In genomic region chr1:38031391-38031790, GRCm38 (mm10) we compare ENCODE assay signal across 23 mouse cellular contexts. TPM values are rescaled to one million over a fixed set of nuclear protein-coding genes. Genes with fewer than 3 reads are reported as not detected.
A peak's percentile ranks its signal among the peaks of the same experiment; 100 is the strongest.
DNase-seq lines count a peak whose midpoint lies in the region; ATAC-seq and TF ChIP-seq lines count a peak whose summit lies in the region.
"Had no signal": no experiment of that assay in that cellular context is flagged by ENCODE, and none has a peak within 500 bp of the region (broad histone marks: within the 10 kb centered on the region; RNA-seq: fewer than 3 reads in every experiment).

No protein-coding gene starts in this region.

- H3K4me1 ChIP-seq in kidney, adult 2 months (ENCODE audit: control insufficient read depth, insufficient read depth, low read length) = no peaks in the 10 kb centered on the region; the same call in 1 of the 2 replicates
- H3K4me1 ChIP-seq: forebrain, embryonic 10.5 days; forebrain, embryonic 13.5 days; heart, embryonic 10.5 days; heart, embryonic 13.5 days; hindbrain, embryonic 12.5 days; hindbrain, embryonic 15.5 days had no signal

- WGBS in kidney, adult 2 months = 55% methylated on average over 5 of the region's 5 CpGs
- 53% methylated on average over 5 of the region's 5 CpGs for WGBS in large intestine, adult 2 months

- ATAC-seq in inflammation-experienced regulatory T-cells, adult 6 months = no peak
- ATAC-seq: CD4-positive, CD25-positive, alpha-beta regulatory T cell, adult 4 months; forebrain, embryonic 13.5 days; forebrain, embryonic 16.5 days; Patski had no signal

- H3K27me3 ChIP-seq in kidney, adult 2 months (replicated peaks; ENCODE audit: control insufficient read depth, insufficient read depth, low read length) = no peaks in the 10 kb centered on the region
- H3K27me3 ChIP-seq: forebrain, embryonic 13.5 days; heart, embryonic 13.5 days; hindbrain, embryonic 12.5 days; hindbrain, embryonic 15.5 days; Patski had no signal

- DNase-seq in kidney, adult 2 months = peak; percentile 30
- DNase-seq in kidney, adult 11 months = no peak
- DNase-seq in retina, postnatal 1 day = peak; percentile 3
- no peak for DNase-seq in retina, embryonic 14.5 days (ENCODE audit: low spot score)
- DNase-seq in large intestine, adult 2 months (ENCODE audit: low read depth, low spot score) = peak; percentile 19
- DNase-seq: adrenal gland, postnatal 10 days; adrenal gland, postnatal 36 days; cerebellum, adult 18-20 months; cerebellum, adult 9-10 months; cerebellum, postnatal 14 days; gastrocnemius, postnatal 14 days; heart, adult 2 months; heart, postnatal 14 days had no signal

- no peak overlapping the region for H3K27ac ChIP-seq in kidney, adult 2 months (ENCODE audit: insufficient read depth, low read depth, low read length)
- H3K27ac ChIP-seq: forebrain, embryonic 10.5 days; forebrain, embryonic 13.5 days; heart, adult 2 months; heart, embryonic 10.5 days; heart, embryonic 13.5 days; hindbrain, embryonic 12.5 days; hindbrain, embryonic 15.5 days had no signal

- H3K36me3 ChIP-seq in kidney, adult 2 months (ENCODE audit: control insufficient read depth, insufficient read depth, low read length) = peaks cover 7% of the 10 kb centered on the region

- TF ChIP-seq POLR2A in kidney, adult 2 months (IDR thresholded peaks at IDR 0.05; ENCODE audit: low read depth, low read length) = no peak

- no peak overlapping the region for H3K4me3 ChIP-seq in kidney, adult 2 months (ENCODE audit: insufficient read depth, low read depth, low read length)
- H3K4me3 ChIP-seq: forebrain, embryonic 10.5 days; forebrain, embryonic 13.5 days; heart, adult 2 months; heart, embryonic 10.5 days; heart, embryonic 13.5 days; hindbrain, embryonic 12.5 days; hindbrain, embryonic 15.5 days had no signal

- no peak for TF ChIP-seq CTCF in kidney, adult 2 months (conservative IDR thresholded peaks at IDR 0.05; ENCODE audit: insufficient read depth, insufficient read length, low read depth, low read length)

RNA-seq across cellular contexts. Expression of gene Eif5b, which starts 33.6 kb away (rescaled TPM):
- polyA plus RNA-seq in kidney, adult 2 months (2012; rRNA removed) = 7.1 TPM in 2 replicates
- polyA plus RNA-seq in large intestine, adult 2 months (2012; rRNA removed) = 6.5 and 6.9 TPM in 2 replicates
- 10 to 100 TPM; 29.5 to 34.6 (median 31.9) TPM for polyA plus RNA-seq in inflammation-experienced regulatory T-cells, adult 6 months (2017; shearing (Covaris generic))

RNA-seq across cellular contexts. Expression of gene Txndc9, which starts 33.7 kb away (rescaled TPM):
- 8.9 and 13.1 TPM in 2 replicates for polyA plus RNA-seq in kidney, adult 2 months (2012; rRNA removed)
- 11.3 and 12.0 TPM in 2 replicates for polyA plus RNA-seq in large intestine, adult 2 months (2012; rRNA removed)
- polyA plus RNA-seq in inflammation-experienced regulatory T-cells, adult 6 months (2017; shearing (Covaris generic)) = 100 to 1,000 TPM; 148 to 170 (median 151) TPM

Comparison
In these comparisons a context has a peak if more than half of its experiments do, and no peak if none do; other contexts are left out.
1. DNase-seq: peak in kidney, adult 2 months (single experiment), retina, postnatal 1 day (single experiment) and large intestine, adult 2 months (single experiment); none in kidney, adult 11 months (single experiment) and retina, embryonic 14.5 days (single experiment).
2. RNA of gene Txndc9, which starts 33.7 kb away (polyA plus RNA-seq): 148 to 170 TPM in inflammation-experienced regulatory T-cells, adult 6 months; 8.9 to 13.1 TPM in kidney, adult 2 months and 11.3 to 12.0 TPM in large intestine, adult 2 months; every median in the first group is over 10 times any median in the second.